Mouse (Mus musculus) lung, embryonic 14.5 days (tissue): ENCODE results near the gene Rpl29. TPM values are rescaled to one million over a fixed set of nuclear protein-coding genes. Genes with fewer than 3 reads are reported as not detected.

Experiments used
- ATAC-seq: fragments of 200-750 bp; cut with Nextera tagmentation; 2 replicates; pipeline ENCODE4 v1.8.0; 2017; ENCODE audit warnings: mild to moderate bottlenecking, moderate TSS enrichment, moderate library complexity; ENCODE audit not compliant: insufficient read depth
- DNase-seq: peaks from one replicate; pipeline ENCODE4 v3.0.0-alpha.2; 2015
- H3K27ac ChIP-seq: fragments of 300-500 bp; sonication (generic); 2 replicates; pipeline ENCODE4 v1.5.1; 2014; ENCODE audit warnings: low read depth, mild to moderate bottlenecking, moderate library complexity
- H3K27me3 ChIP-seq: fragments of 300-500 bp; sonication (generic); 2 replicates; pipeline ENCODE4 v1.6.1; 2014; ENCODE audit warnings: low read length, control low read depth; ENCODE audit not compliant: insufficient read depth
- H3K36me3 ChIP-seq: fragments of 300-500 bp; sonication (generic); 2 replicates; pipeline ENCODE4 v1.6.1; 2014; ENCODE audit warnings: control low read depth; ENCODE audit not compliant: insufficient read depth
- H3K4me1 ChIP-seq: fragments of 300-500 bp; sonication (generic); 2 replicates; pipeline ENCODE4 v1.6.1; 2014; ENCODE audit warnings: antibody characterized with exemption, control low read depth; ENCODE audit not compliant: insufficient read depth
- H3K4me2 ChIP-seq: fragments of 300-500 bp; sonication (generic); 2 replicates; pipeline ENCODE4 v1.6.1; 2014; ENCODE audit warnings: mild to moderate bottlenecking
- H3K4me3 ChIP-seq: fragments of 300-500 bp; sonication (generic); 2 replicates; pipeline ENCODE4 v1.5.1; 2014; ENCODE audit warnings: low read depth, low read length
- H3K9ac ChIP-seq: fragments of 300-500 bp; sonication (generic); 2 replicates; pipeline ENCODE4 v1.6.1; 2014
- H3K9me3 ChIP-seq: fragments of 300-500 bp; sonication (generic); 2 replicates; pipeline ENCODE4 v1.6.1; 2016; ENCODE audit warnings: low read depth, low read length, control low read depth
- CTCF ChIP-seq: IDR thresholded peaks from 2 replicates; pipeline ENCODE4 v1.5.1; 2016; ENCODE audit warnings: antibody characterized with exemption, low read depth
- WGBS: fragments of 180-500 bp; shearing (Covaris S2); extraction: QIAGEN DNeasy Blood & Tissue Kit; methylation state at CpG from one replicate; pipeline ENCODE4 v1.1.7; 2014; 5-methylcytosine and 5-hydroxymethylcytosine counted together
- polyA plus RNA-seq: library from polyadenylated mRNA; unstranded; fragments of >200 nt; fragmentation: Nextera tagmentation; extraction: Ambion mirVana; gene quantifications from 2 replicates; pipeline ENCODE4 v1.2.1, GENCODE M21; 2014

Rpl29 gene
- polyA plus RNA-seq, 1 experiment from 2014 or later = 1,268 TPM

GRCm38 (mm10) chr9:106398667-106399311, 30.5 kb upstream of the Rpl29 start:
- Histone ChIP-seq H3K9ac (no peak overlapping the region), H3K27ac (no peak overlapping the region), H3K27me3 (no peaks in the 10 kb centered on the region), H3K36me3 (no peaks in the 10 kb centered on the region), H3K4me2 (no peak overlapping the region), H3K4me3 (no peak overlapping the region), H3K4me1 (0 out of 2 replicates have a peak, but pooled peaks cover 3% of the 10 kb centered on the region), H3K9me3 (no peaks in the 10 kb centered on the region)
- ATAC-seq = no peak
- 44% methylated on average over 9 of the region's 9 CpGs for WGBS
- no peak for DNase-seq
- no peak for TF ChIP-seq CTCF

GRCm38 (mm10) chr9:106399808-106400207, 29.4 kb upstream of the Rpl29 start:
- TF ChIP-seq CTCF = no peak
- Histone ChIP-seq H3K27ac (no peak overlapping the region), H3K4me2 (no peak overlapping the region), H3K9ac (no peak overlapping the region), H3K4me1 (0 out of 2 replicates have a peak, but pooled peaks cover 3% of the 10 kb centered on the region), H3K36me3 (no peaks in the 10 kb centered on the region), H3K9me3 (no peaks in the 10 kb centered on the region), H3K27me3 (no peaks in the 10 kb centered on the region), H3K4me3 (no peak overlapping the region)
- DNase-seq (no peak), ATAC-seq (no peak)
- WGBS = 83% methylated on average over 3 of the region's 3 CpGs

GRCm38 (mm10) chr9:106402149-106402548, 27.1 kb upstream of the Rpl29 start:
- whole genome bisulfite sequencing = 64% methylated on average over 5 of the region's 5 CpGs

GRCm38 (mm10) chr9:106402607-106403375, 26.5 kb upstream of the Rpl29 start:
- Histone ChIP-seq H3K4me2 (no peak overlapping the region), H3K4me1 (peaks cover 15% of the 10 kb centered on the region), H3K4me3 (no peak overlapping the region), H3K27ac (no peak overlapping the region), H3K9me3 (no peaks in the 10 kb centered on the region), H3K27me3 (no peaks in the 10 kb centered on the region), H3K36me3 (no peaks in the 10 kb centered on the region), H3K9ac (no peak overlapping the region)
- DNase-seq (no peak), ATAC-seq (no peak)
- WGBS = 68% methylated on average over 16 of the region's 16 CpGs
- TF ChIP-seq CTCF = no peak

More at GRCm38 (mm10) chr9:106402149-106402548, 27.1 kb upstream of the Rpl29 start:
- Histone ChIP-seq H3K27me3 (no peaks in the 10 kb centered on the region), H3K27ac (no peak overlapping the region), H3K4me2 (no peak overlapping the region), H3K4me1 (peaks cover 15% of the 10 kb centered on the region), H3K9ac (no peak overlapping the region), H3K4me3 (no peak overlapping the region), H3K9me3 (no peaks in the 10 kb centered on the region), H3K36me3 (no peaks in the 10 kb centered on the region)
- ATAC-seq = no peak
- no peak for TF ChIP-seq CTCF
- no peak for DNase-seq

GRCm38 (mm10) chr9:106405275-106405674, 24.0 kb upstream of the Rpl29 start:
- peak; percentile 75 for DNase-seq
- no peaks in the 10 kb centered on the region for H3K36me3 ChIP-seq
- WGBS = 6% methylated on average over 6 of the region's 6 CpGs
- no peaks in the 10 kb centered on the region for H3K27me3 ChIP-seq
- H3K27ac ChIP-seq = peak overlapping the region; percentile 5; the same call in 1 of the 2 replicates
- H3K4me2 ChIP-seq = no peak overlapping the region
- H3K4me3 ChIP-seq = no peak overlapping the region
- peak; percentile 74 for ATAC-seq
- no peaks in the 10 kb centered on the region for H3K9me3 ChIP-seq
- H3K4me1 ChIP-seq = peaks cover 15% of the 10 kb centered on the region
- TF ChIP-seq CTCF = no peak
- no peak overlapping the region for H3K9ac ChIP-seq

GRCm38 (mm10) chr9:106406443-106407078, 22.7 kb upstream of the Rpl29 start:
- Histone ChIP-seq H3K4me2 (0 out of 2 replicates have a peak overlapping the region, but pooled peaks have one; percentile 10), H3K27me3 (no peaks in the 10 kb centered on the region), H3K9ac (no peak overlapping the region), H3K4me1 (peaks cover 15% of the 10 kb centered on the region), H3K36me3 (no peaks in the 10 kb centered on the region), H3K27ac (peak overlapping the region; percentile 5), H3K4me3 (no peak overlapping the region), H3K9me3 (no peaks in the 10 kb centered on the region)
- WGBS = 24% methylated on average over 8 of the region's 8 CpGs
- DNase-seq (peak; percentile 82), ATAC-seq (peak; percentile 51)
- no peak for TF ChIP-seq CTCF

GRCm38 (mm10) chr9:106409096-106409495, 20.2 kb upstream of the Rpl29 start:
- peak; percentile 46 for TF ChIP-seq CTCF
- Histone ChIP-seq H3K4me3 (no peak overlapping the region), H3K36me3 (no peaks in the 10 kb centered on the region), H3K4me1 (peaks cover 15% of the 10 kb centered on the region), H3K4me2 (no peak overlapping the region), H3K9ac (no peak overlapping the region), H3K9me3 (no peaks in the 10 kb centered on the region), H3K27me3 (no peaks in the 10 kb centered on the region), H3K27ac (no peak overlapping the region)
- ATAC-seq (no peak), DNase-seq (no peak)
- 94% methylated on average over 4 of the region's 4 CpGs for WGBS
